Mouse (Mus musculus) spleen, adult 2 months (tissue): Measurements from ENCODE around the gene Hemgn.

Source experiments
- CTCF ChIP-seq: fragments of 200-500 bp; IDR thresholded peaks from 2 replicates; pipeline ENCODE4 v1.5.1; 2011; ENCODE audit warnings: mild to moderate bottlenecking, inconsistent platforms; ENCODE audit not compliant: insufficient read depth, insufficient read length, insufficient replicate concordance; ENCODE audit errors: extremely low read depth
- POLR2A ChIP-seq: fragments of 200-500 bp; IDR thresholded peaks from 2 replicates; pipeline ENCODE4 v1.6.1; 2011; ENCODE audit warnings: low read depth, low read length, inconsistent platforms

GRCm38 (mm10) chr4:46349530-46349929, 63.8 kb downstream of the Hemgn start:
- TF ChIP-seq POLR2A (no peak), CTCF (no peak)
